Mouse (Mus musculus) heart, postnatal 36 days (tissue): ENCODE results near the gene Cysrt1. TPM values are rescaled to one million over a fixed set of nuclear protein-coding genes. Genes with fewer than 3 reads are reported as not detected.

Experiments used
- DNase-seq, 2 experiments: peaks; one replicate each; pipeline ENCODE4 v3.0.0; 2021 to 2022
- intact Hi-C: fragments of 180-260 bp; cut with DNase I; formaldehyde crosslinking; loops from one replicate; pipeline ENCODE4 v1.15.1; 2025
- total RNA-seq, 2 experiments: library from RNA; stranded (reverse); gene quantifications; 2 replicates each; pipeline ENCODE4 v1.2.3; 2021

Cysrt1 gene
- total RNA-seq, 2 experiments from 2014 or later: not detected

- intact Hi-C loops: no loop called here
- no peak for DNase-seq
Measured at GRCm38 (mm10) chr2:25218445-25218844, 23.8 kb downstream of the Cysrt1 start, which contains the start of gene Fam166a. TSS of gene Fam166a (plus strand) at chr2:25218745.

GRCm38 (mm10) chr2:25217666-25218065 lies 24.6 kb downstream of the Cysrt1 start:
- DNase-seq: no peak

GRCm38 (mm10) chr2:25214444-25214843 lies 27.8 kb downstream of the Cysrt1 start, which contains the start of gene Stpg3:
TSS of gene Stpg3 (minus strand) at chr2:25214637.
- intact Hi-C loops: no loop called here
- no peak for DNase-seq

More at GRCm38 (mm10) chr2:25217666-25218065, 24.6 kb downstream of the Cysrt1 start:
- intact Hi-C loops: no loop called here

GRCm38 (mm10) chr2:25213266-25213865 lies 28.9 kb downstream of the Cysrt1 start:
- intact Hi-C loops: no loop called here
- DNase-seq: no peak

GRCm38 (mm10) chr2:25211121-25211670 lies 31.1 kb downstream of the Cysrt1 start, which contains the start of gene Nelfb:
TSS of gene Nelfb (minus strand) at chr2:25211489.
- intact Hi-C loops: no loop called here

GRCm38 (mm10) chr2:25210686-25211085 lies 31.6 kb downstream of the Cysrt1 start:
- DNase-seq: no peak
- intact Hi-C loops: no loop called here

More at GRCm38 (mm10) chr2:25211121-25211670, 31.1 kb downstream of the Cysrt1 start, which contains the start of gene Nelfb:
- DNase-seq: peak; percentile 88 to 93

- DNase-seq: no peak
- intact Hi-C loops: no loop called here
Measured at GRCm38 (mm10) chr2:25207593-25207992, 34.7 kb downstream of the Cysrt1 start.

- no peak for DNase-seq
- intact Hi-C loops: no loop called here
Measured at GRCm38 (mm10) chr2:25203631-25204214, 38.5 kb downstream of the Cysrt1 start.

GRCm38 (mm10) chr2:25200631-25201030 lies 41.6 kb downstream of the Cysrt1 start:
- intact Hi-C loops: no loop called here
- no peak for DNase-seq

GRCm38 (mm10) chr2:25197946-25198345 lies 44.3 kb downstream of the Cysrt1 start:
- intact Hi-C loops: loop anchor here (5.0 kb wide), 2 partner anchors 74 to 134 kb away; partner anchors contain the start of genes Anapc2, Man1b1 and Ssna1
- DNase-seq: no peak

- no peak for DNase-seq
- intact Hi-C loops: loop anchor here (5.0 kb wide), 2 partner anchors 75 to 135 kb away; partner anchors contain the start of genes Anapc2, Man1b1 and Ssna1
Measured at GRCm38 (mm10) chr2:25197191-25197590, 45.1 kb downstream of the Cysrt1 start.

- intact Hi-C loops: loop anchor here (5.0 kb wide), 2 partner anchors 76 to 136 kb away; partner anchors contain the start of genes Anapc2, Man1b1 and Ssna1
- peak; percentile 78 to 80 for DNase-seq
Measured at GRCm38 (mm10) chr2:25196172-25196954, 45.9 kb downstream of the Cysrt1 start, which contains the start of gene Tor4a. TSS of gene Tor4a (minus strand) at chr2:25196886.

- DNase-seq: peak; percentile 67 to 70
- intact Hi-C loops: loop anchor here (2.0 to 5.0 kb wide), 3 partner anchors 77 to 205 kb away; partner anchors contain the start of genes Anapc2, Man1b1 and Ssna1
Measured at GRCm38 (mm10) chr2:25195211-25196156, 46.8 kb downstream of the Cysrt1 start.

GRCm38 (mm10) chr2:25194486-25195171 lies 47.6 kb downstream of the Cysrt1 start:
- DNase-seq: peak; percentile 26 to 32

GRCm38 (mm10) chr2:25194006-25194405 lies 48.2 kb downstream of the Cysrt1 start:
- intact Hi-C loops: loop anchor here (2.0 kb wide), 1 partner anchor 207 kb away; no protein-coding TSS in a partner anchor
- no peak for DNase-seq

More at GRCm38 (mm10) chr2:25194486-25195171, 47.6 kb downstream of the Cysrt1 start:
- intact Hi-C loops: loop anchor here (2.0 to 5.0 kb wide), 3 partner anchors 78 to 206 kb away; partner anchors contain the start of genes Anapc2, Man1b1 and Ssna1

GRCm38 (mm10) chr2:25193330-25193770 lies 48.9 kb downstream of the Cysrt1 start:
- intact Hi-C loops: loop anchor here (1.0 kb wide), 2 partner anchors 35 to 62 kb away; partner anchors contain the start of gene Tmem203
- DNase-seq: peak; percentile 82 to 87
